Mouse (Mus musculus) adrenal gland, postnatal 14 days (tissue): Measurements from ENCODE around the gene Ffar4. TPM values are rescaled to one million over a fixed set of nuclear protein-coding genes. Genes with fewer than 3 reads are reported as not detected.
A peak's percentile ranks its signal among the peaks of the same experiment; 100 is the strongest.

Source experiments
- DNase-seq: peaks from one replicate; pipeline ENCODE4 v3.0.0; 2021; ENCODE audit warnings: mixed read lengths
- long read RNA-seq, 2 experiments: library from polyadenylated mRNA; stranded (forward); transcript quantifications; one replicate each; pipeline ENCODE4 v2.0.0; 2021
- total RNA-seq: library from RNA; stranded (reverse); gene quantifications from 2 replicates; pipeline ENCODE4 v1.2.3, GENCODE M21; 2021

Ffar4 gene
- 10.8 and 24.9 TPM in 2 replicates for total RNA-seq
- long read RNA-seq, experiment 1, transcript Ffar4-201 (3 exons, 1,401 nt) = major isoform, 15 of 15 reads
- long read RNA-seq, experiment 1, partial matches to known transcripts = 0 of 15 reads
- long read RNA-seq, experiment 1, other reads (novel, unspliced or antisense) = 0 of 15 reads
- long read RNA-seq, experiment 2, transcript Ffar4-201 (3 exons, 1,401 nt) = major isoform, 29 of 30 reads
- long read RNA-seq, experiment 2, partial matches to known transcripts = 0 of 30 reads
- long read RNA-seq, experiment 2, other reads (novel, unspliced or antisense) = 1 of 30 reads

GRCm38 (mm10) chr19:38096858-38097758, at the start of gene Ffar4:
Ffar4 (plus strand) TSS chr19:38097071.
- peak; percentile 77 for DNase-seq

GRCm38 (mm10) chr19:38049686-38050085, 47.2 kb upstream of the Ffar4 start:
- DNase-seq = no peak

GRCm38 (mm10) chr19:38053227-38054041, 43.4 kb upstream of the Ffar4 start:
- DNase-seq = no peak

- peak; percentile 86 for DNase-seq
Measured at GRCm38 (mm10) chr19:38054149-38054719, 42.6 kb upstream of the Ffar4 start.

GRCm38 (mm10) chr19:38054720-38055192, 42.1 kb upstream of the Ffar4 start, which contains the start of gene Cep55:
Cep55 (plus strand) TSS chr19:38055011.
- DNase-seq = peak; percentile 98

- no peak for DNase-seq
Measured at GRCm38 (mm10) chr19:38055798-38056197, 41.1 kb upstream of the Ffar4 start.

- no peak for DNase-seq
Measured at GRCm38 (mm10) chr19:38056276-38056675, 40.6 kb upstream of the Ffar4 start.

GRCm38 (mm10) chr19:38056931-38057330, 39.9 kb upstream of the Ffar4 start:
- DNase-seq = no peak

- no peak for DNase-seq
Measured at GRCm38 (mm10) chr19:38063201-38063600, 33.7 kb upstream of the Ffar4 start.

- DNase-seq = no peak
Measured at GRCm38 (mm10) chr19:38064051-38064450, 32.8 kb upstream of the Ffar4 start.

- no peak for DNase-seq
Measured at GRCm38 (mm10) chr19:38073226-38073625, 23.6 kb upstream of the Ffar4 start.

- no peak for DNase-seq
Measured at GRCm38 (mm10) chr19:38075051-38075450, 21.8 kb upstream of the Ffar4 start.

- DNase-seq = peak; percentile 60
Measured at GRCm38 (mm10) chr19:38076251-38076650, 20.6 kb upstream of the Ffar4 start.

GRCm38 (mm10) chr19:38077851-38078540, 18.9 kb upstream of the Ffar4 start:
- DNase-seq = no peak

GRCm38 (mm10) chr19:38081361-38081760, 15.5 kb upstream of the Ffar4 start:
- DNase-seq = no peak

- DNase-seq = no peak
Measured at GRCm38 (mm10) chr19:38082931-38083525, 13.8 kb upstream of the Ffar4 start.

- DNase-seq = no peak
Measured at GRCm38 (mm10) chr19:38085841-38086240, 11.0 kb upstream of the Ffar4 start.

GRCm38 (mm10) chr19:38086948-38087551, 9.8 kb upstream of the Ffar4 start:
- peak; percentile 79 for DNase-seq

- peak; percentile 52 for DNase-seq
Measured at GRCm38 (mm10) chr19:38089358-38089757, 7.5 kb upstream of the Ffar4 start.

- no peak for DNase-seq
Measured at GRCm38 (mm10) chr19:38091512-38091985, 5.3 kb upstream of the Ffar4 start.
